Mouse (Mus musculus) naive thymus-derived CD4-positive, alpha-beta T cell, adult 2 months (primary cell): ENCODE measurements at regions not wholly inside any gene's neighbourhood (a gene's known extent, or its start where the extent isn't known, plus 50 kb on each side); places are given as distances from the start of the nearest gene placed in this dataset.
A peak's percentile ranks its signal among the peaks of the same experiment; 100 is the strongest.

Source experiments
- DNase-seq: peaks from one replicate; pipeline ENCODE4 v3.0.0-alpha.2; 2011; ENCODE audit warnings: low read depth

DNA sequence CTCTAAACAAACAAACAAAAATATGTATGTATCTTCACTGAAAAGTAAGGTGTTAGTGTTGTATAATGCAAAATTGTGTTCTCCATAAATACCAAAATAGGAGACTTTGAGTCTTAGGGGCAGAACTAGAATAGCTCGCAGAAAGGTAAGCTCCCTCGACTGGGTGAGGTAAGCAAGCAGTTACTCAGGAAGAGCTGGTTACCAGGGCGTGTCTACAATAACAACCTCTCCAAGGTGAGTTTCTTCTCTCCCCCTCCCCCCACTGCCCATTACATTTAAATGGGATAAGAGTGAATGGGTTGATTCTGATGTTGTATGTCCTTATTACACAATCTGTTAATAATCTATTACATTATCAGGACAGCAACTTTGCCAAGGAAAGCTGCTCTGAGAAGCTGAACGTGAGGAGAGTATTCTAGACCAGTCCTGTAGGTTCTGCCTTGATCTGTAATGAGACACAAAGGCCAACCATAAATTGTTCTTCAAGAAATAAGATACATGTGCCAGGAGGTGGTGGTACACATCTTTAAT lies 125.2 kb upstream of the Zfand5 start:
- DNase-seq, result no peak

DNA sequence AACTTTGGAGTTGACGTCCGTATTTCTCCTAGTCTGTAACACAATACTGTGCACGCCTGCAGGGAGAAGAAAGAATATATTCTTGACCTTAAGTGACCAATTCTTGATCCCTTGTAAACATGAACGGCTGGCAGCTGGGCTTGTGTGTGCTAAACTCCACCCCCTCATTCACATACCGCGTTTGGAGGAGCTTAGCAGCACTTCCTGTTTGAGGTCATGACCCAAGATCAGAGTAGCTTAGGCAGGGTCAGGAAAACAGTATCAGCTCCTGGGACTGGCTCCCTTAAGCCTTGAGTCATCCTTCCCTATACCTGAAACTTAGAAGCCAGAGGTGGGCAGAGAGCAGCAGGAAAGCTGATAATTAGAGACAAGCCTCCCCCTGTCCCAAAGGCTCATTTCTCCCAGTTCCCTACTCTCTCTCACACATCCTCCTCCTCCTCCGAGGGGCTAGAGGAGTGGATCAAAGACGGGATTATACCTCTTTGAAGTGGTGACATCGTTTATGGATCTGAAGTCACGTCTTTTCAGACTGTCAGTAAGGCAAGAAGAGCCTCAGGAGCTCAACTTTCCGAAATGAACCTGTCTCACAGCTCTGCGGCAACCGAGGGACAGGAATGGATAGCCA lies 127.3 kb upstream of the Zfand5 start:
- peak; percentile 61 for DNase-seq

DNA sequence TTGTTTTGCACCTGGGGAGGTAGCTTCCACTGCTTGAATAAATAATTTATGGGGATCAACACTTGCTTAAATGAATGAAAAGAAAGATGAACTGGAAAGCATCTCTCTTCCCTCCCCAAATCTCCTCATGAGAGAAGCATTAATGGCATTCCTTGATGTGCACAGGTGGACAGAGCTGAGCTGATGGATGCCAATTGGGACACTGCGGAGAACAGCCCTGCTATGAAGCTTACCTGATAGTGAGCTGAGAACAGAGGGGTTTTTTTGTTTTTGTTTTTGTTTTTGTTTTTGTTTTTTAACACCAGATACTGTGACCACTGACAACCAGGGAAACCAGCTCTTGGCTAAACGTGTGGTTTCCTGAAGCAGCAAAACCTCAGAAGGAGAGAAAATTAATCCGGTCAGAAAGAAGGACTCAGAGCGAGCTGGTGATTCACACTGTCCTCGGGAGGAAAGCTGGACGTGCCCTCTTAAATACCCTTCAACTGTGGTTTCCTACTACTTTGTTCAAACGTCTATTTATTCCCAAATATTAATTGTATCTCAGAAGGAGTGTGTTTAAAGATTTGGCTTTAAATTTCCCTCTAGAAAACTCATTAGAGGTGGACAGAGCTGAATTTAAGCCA lies 128.0 kb upstream of the Zfand5 start:
- DNase-seq, result no peak

DNA sequence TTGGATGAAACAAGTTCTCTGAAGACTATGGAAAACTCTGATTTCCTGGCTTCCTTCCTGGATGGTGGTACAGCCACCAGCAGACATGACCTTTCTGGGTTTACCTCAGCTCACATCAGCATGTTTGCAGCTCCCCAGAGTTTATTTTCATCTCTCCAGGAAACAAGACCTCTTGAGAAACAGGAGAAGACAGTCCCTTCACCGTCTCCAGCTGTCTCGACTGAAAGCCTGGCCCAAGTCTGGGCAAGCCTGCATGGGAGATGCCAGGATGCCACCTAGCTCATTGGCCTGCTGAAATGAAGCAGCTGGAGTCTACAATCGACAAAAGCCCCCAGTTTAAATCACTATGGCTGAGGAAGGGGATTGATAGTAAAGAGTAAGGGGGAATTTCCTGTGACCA lies 131.6 kb upstream of the Zfand5 start:
- no peak for DNase-seq

DNA sequence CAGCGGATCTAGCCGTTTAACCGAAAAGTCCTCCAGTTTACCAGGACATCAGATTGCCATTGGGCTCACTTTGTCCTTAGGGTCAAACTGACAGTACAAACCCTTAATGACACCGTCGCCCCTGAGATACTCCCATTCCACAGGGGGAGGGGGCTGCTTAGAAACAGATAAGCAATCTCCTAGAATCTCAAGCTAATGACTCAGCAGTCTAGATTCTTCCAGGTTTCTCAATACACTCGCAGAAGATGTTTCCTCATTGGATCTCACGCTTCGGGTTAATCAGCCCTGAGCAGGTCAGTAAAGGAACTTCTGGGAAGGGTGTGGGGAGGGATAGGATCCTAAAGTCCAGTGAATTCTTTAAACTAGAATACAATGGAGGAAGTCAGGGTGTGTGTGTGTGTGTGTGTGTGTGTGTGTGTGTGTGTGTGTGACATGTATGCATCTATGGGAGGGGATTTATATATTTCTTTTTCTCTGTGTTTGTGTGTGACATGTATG lies 133.0 kb upstream of the Zfand5 start:
- DNase-seq, result no peak

DNA sequence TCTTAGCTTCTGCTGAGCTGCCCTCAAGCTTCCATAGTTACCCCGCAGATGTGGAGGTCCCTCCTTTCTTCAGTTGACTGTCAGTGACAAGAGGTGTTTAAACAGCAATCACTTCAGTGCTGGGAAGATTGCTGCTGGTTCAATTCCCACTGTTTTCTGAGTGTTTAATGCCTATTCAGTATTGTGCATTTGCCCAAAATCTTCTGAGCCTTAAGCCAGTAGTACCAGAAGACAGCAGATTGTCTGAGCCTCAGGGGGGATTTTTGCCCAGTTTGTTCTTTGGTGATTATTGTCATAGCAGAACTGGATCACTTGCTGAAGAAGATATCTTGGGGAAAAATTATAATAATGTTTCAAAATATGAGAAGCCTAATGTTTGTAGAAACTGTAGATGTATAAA lies 135.3 kb upstream of the Zfand5 start:
- no peak for DNase-seq

DNA sequence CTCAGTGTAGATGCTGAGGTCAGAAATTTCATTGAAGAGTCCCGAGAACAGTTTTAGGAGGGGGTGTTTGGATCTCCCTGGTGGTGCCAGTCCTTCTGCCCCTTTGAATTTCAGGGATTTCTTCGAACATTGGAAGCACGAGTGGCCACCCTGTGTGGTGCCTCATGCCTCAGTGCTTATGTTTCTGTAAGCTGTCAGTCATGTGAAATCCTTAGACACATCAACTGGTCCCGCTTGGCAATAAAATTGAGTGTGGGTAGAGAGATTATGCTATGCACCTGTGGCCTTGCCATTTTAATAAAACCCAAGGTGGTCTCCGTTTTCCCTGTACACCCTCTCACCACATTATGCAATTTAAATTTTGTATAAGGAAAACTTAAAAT lies 136.1 kb upstream of the Zfand5 start:
- DNase-seq, result no peak

DNA sequence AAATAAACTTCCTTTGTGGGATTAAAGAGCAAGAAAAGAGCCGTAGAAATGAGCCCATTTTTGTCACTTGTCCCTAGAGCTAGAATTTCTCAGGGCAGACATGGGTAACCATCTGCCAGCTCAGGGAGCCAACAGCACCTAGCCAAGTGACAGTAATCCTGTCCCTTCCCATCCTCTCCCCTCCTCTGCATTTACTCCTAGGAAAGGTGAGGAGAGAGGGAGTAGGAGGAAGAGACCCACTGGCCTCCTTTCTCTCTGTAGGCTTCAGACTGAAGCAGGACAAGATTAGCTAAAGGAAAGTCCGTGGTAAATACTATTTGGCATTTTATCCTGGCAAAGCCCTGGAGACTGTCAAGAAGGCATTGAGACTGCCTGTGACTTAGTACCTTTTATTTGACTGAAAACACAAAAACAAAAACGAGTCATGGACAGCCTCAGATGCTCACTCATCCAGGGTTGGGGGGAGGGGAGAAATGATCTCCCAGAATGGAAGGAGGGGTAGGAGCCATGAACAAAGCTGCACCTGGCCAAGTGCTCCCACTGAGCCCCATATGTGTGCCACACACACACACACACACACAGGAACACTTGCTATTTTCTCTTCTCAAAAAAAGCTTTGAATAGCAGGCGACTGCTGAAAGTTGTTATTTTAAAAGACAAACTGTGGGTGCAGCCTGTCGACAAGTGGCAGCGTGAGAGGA lies 136.6 kb upstream of the Zfand5 start:
- DNase-seq, result no peak

DNA sequence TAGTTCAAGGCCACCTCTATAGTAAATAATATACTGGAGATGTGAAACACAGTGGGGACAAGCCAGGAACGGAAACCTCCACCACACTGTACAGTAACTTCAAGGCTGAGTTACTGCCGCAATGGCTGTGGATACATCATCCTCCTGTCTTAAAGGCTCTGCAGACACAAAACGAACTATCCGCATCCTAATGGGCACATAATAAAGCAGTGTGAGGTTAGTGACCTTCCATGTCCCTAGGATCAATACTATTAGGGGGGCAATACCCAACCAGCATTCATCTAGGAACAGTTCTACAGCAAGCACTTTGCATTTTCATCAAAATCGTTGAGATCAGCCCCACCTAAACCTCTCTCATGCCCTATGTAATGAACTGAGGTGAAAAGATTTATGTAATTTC lies 142.4 kb upstream of the Zfand5 start:
- DNase-seq, result no peak

DNA sequence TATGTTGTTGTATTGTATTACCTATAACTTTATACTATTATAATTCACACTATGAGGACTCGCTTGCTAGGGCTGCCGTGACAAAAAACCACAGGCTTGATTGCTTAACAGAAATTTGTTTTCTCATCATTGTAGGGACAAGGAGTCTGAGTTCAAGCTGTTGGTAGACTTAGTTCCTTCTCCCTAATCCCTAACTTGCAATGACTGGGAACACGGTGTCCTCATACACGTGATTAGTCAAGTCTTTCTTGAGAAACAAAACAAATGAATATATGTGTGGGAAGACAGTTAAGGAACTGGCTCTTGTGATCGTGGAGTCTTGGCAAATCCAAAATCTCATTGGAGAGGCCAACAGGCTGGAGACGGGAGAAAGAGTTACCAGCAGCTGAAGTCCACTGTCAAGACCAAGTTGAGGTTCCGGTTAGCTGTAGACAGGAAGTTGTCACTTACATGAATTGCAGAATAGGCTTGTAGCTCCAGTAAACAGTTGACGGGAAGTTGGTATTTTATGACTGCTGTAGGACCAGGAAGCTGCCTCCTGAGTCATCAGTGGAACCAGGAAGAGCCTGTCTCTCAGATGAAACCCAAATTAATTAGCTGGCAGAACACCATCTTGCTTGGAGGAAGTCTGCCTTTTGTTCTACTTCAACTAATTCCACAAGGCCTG lies 144.9 kb upstream of the Zfand5 start:
- DNase-seq, result no peak

DNA sequence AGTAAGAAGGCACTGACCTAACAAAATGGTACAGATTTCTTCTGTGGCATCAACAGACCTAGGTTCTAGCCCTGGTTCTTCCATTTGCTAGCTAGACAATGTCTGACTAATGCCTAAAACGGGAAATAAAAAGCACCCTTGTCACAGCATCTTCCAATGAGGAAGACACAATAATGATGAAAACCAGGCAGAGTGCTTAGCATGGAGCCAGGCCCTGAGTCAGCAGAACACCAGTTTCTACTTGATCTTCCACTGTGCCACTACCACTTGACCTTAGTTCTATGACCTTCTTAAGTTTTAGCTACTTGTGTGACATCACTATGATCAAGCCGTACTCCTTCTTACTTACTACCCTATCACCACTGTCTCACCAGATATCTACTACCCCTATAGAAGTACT lies 145.4 kb upstream of the Zfand5 start:
- DNase-seq, result no peak

DNA sequence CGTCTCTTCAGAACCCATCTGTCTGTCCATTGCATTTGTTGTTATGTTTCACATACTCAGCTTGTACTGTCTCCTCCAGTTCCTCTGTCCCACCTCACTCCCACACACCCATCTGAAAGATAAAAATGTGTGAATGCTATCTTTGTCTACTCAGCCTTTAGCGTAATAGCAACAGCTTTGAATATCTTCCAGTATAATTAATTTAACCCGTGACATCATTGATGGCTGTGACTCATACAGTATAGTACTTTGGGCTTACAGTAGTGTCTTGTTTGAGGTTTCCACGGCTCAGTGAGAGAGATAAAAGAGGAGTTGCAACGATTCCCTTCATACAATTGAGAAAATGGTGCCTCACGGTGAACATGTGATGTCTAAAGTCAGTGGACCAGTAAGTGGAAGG lies 152.6 kb upstream of the Zfand5 start:
- DNase-seq, result no peak

DNA sequence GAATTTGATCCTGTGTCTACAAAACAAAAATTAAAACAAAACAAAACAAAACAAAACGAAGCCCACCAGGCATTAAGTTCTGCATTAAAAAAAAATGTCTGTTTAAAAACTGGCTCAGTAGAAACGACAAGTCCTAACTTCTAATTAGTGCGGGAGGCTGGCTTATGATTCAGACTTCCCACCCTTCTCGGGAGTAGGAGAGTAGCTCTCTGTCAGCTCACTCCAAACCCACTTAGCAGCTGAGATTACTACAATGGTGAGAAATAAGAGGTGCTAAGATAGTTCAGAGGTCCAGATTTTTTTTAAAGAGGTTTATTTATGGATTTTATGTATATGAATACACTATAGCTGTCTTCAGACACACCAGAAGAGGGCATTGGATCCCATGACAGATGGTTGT lies 153.3 kb upstream of the Zfand5 start:
- no peak for DNase-seq

DNA sequence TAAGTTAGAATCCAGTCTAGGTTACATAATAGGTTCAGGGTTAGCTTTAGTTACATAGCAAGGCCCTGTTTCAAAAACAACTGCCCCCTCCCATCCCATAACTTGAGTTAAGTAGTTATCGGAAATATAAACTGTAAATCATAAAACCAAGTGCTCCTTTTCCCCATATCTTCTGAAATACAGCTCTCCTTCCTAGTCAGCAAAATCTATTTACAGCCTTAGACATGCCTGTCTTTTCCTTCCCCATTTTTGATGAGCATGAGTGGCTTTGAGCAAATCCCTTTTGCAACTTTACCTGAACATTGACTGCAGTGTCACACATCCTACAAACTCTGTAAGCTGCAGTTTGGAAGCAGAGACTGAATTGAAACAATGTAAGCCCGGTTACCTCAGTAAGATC lies 156.4 kb upstream of the Zfand5 start:
- DNase-seq, result no peak

DNA sequence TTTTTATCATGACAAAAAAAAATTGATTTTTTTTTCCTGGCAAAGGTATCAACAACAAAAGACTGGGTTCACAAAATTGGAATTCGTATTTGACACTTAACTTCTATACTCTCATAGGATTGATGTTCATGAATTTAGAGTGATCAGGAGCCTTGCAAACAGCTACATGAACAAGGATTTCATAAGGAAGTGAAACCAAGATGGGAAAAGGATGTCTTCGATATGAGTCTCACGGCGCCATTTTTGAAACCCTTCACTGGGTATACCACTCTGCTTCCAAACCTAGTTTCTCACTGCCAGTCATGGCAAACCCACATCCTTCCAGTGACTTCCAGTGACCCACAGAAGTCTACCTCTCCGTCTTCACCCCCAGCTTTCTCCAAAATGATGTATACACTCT lies 157.8 kb upstream of the Tmc1 start:
- DNase-seq, result no peak

DNA sequence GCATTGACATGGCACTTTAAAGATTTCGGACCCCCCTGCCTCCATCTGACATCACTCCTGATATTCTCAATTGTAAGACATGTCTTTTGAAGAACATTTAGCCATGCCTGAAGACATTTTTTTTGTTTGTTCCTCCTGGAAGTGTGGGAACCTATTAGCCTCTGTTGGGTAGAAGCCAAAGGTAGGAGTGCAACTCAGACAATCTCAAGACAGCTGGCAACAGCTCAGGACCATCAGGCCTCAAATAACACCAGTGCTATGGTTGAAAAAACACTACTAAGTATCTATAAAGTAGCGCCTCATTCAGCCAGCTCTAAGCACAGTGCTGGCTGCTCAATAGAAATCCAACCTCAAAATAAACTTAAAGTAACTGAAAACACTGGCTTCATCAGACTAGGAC lies 154.3 kb upstream of the Tmc1 start:
- no peak for DNase-seq

DNA sequence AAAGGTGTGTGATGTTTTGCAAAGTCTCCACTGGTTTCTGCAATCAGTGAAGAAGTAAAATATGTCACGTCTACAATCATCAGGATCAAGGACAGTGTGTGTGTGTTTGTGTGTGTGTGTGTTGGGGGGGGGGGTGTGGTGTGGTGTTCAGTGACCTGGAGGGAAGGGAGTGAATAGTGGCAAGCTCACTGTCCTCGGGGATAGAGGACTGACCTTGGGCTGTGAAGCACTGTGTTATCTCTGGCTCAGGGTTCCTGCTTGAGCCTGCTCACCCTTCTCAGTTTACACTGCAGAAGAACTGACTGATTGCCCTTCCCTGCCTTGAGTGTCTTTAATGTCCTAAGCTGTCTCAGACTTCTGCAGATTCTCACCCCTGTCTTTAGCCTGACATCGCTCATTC lies 153.7 kb upstream of the Tmc1 start:
- no peak for DNase-seq

DNA sequence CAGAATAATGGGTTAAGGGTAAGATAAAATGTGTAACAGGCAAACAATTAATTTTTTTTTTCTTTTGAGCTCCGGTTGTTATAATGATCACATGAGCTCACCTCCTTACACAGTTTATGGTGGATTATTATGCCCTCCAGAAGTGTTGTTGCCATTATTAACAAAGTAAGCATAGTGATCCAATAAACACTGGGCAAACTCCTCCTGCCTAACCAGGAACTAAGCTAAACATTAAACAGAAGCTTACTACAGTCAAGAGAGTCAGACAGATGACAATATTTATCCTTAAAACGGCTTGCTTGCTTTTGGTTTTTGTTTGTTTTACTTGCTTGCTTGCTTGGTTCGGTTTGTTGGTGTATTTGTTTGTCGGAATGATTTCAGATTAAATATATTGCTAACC lies 153.3 kb upstream of the Tmc1 start:
- no peak for DNase-seq

DNA sequence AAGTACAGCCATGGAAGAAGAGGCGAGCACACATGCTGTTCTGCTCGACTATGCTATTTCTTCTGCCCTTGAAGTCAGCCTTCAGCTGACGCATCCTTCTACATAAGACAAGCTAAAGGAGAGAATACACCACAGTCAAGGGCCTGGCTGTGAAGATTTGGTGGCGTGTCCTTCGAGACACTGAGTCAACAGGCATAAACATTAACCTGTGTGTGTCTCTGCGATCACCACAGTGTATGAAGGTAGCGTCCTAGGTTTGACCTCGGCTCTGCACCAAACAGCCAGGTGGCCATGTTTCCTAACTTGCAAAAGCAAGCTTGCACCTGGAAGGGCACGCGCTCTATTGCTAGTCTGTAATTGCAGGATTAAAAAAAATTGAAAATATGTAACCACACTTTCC lies 152.8 kb upstream of the Tmc1 start:
- DNase-seq, result no peak

DNA sequence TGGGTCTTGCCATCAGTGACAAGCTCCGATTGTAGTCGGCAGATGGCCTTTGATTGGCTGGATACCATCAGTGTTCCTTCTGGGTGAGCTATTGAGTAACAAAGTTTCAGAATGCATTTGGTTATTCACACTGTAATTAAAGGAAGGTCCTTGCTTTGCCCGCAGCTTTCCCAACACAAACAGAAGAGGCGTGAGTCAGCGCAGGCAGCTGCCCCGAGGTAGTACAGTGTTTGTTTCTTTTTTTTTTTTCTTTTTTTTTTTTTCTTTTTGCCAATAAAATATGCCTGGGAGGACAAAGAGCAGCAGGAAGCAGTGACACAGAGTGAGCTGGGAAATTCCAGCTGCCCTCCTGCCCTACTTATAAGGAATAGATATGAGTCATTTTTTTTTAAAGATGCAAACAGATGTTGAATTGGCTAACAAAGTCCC lies 152.3 kb upstream of the Tmc1 start:
- DNase-seq, result no peak

DNA sequence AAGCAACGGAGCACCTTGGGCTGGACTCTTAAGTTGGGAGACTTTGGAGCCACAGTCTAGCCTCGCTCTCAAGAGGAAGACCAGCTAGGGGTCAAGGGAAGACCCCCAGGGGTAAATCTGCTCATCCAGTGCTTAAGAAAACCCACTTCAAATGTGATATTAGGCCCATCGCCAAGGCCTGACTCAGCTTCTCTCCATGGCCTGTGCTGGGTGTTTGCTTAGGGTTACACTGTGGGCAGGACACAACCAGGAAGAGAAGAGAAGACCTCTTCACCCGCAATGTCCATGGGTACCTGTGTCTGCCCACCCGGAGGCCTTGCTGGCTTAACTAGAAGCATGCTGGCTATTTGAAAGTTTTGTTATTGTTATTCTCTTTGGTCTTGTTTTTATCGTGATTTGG lies 151.0 kb upstream of the Tmc1 start:
- no peak for DNase-seq

DNA sequence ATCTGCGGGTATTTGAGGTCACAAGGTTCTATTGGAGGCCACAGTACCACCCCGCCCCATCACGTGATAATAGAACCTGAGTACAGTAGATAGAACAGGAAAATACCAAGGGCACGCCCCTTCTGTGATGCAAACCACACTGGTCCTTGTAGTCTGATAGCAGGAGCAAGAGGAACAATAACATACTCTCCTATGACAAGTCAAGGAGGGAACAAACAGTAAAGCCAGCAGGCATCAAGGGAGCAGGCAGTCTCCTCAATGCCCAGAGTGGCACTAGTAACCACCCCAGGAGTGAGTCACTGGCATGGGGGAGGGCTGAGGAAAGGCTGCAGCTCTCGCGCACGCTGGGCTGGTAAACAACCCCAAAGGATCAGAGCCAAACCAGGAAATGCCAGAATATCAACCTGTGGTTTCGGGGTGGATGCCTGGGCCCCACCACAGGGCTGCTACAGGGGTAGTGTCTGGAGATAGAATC lies 150.5 kb upstream of the Tmc1 start:
- DNase-seq, result peak; percentile 71
